Mouse (Mus musculus) hindbrain, embryonic 10.5 days (tissue): ENCODE data around the gene Cep19. TPM values are rescaled to one million over a fixed set of nuclear protein-coding genes. Genes with fewer than 3 reads are reported as not detected.
"Not testable (repeated sequence)": the region's sequence is repeated elsewhere in the genome, so short reads cannot be mapped to it uniquely, and the experiment has no call there.

Source experiments
- DNase-seq: peaks from one replicate; pipeline ENCODE4 v3.0.0-alpha.2; 2017; ENCODE audit warnings: low spot score
- H3K27ac ChIP-seq: fragments of 300-500 bp; sonication (generic); 2 replicates; pipeline ENCODE4 v1.5.1; 2016; ENCODE audit warnings: mild to moderate bottlenecking, moderate library complexity
- H3K27me3 ChIP-seq: fragments of 300-500 bp; sonication (generic); 2 replicates; pipeline ENCODE4 v1.6.1; 2016; ENCODE audit warnings: mild to moderate bottlenecking; ENCODE audit not compliant: poor library complexity, insufficient read depth, severe bottlenecking
- H3K36me3 ChIP-seq: fragments of 300-500 bp; sonication (generic); 2 replicates; pipeline ENCODE4 v1.6.1; 2016; ENCODE audit warnings: mild to moderate bottlenecking, moderate library complexity
- H3K4me1 ChIP-seq: fragments of 300-500 bp; sonication (generic); replicated peaks from 2 replicates; pipeline ENCODE4 v1.6.1; 2016; ENCODE audit warnings: mild to moderate bottlenecking
- H3K4me3 ChIP-seq: fragments of 300-500 bp; sonication (generic); 2 replicates; pipeline ENCODE4 v1.5.1; 2016; ENCODE audit warnings: mild to moderate bottlenecking, moderate library complexity
- H3K9me3 ChIP-seq: fragments of 300-500 bp; sonication (generic); 2 replicates; pipeline ENCODE4 v1.6.1; 2016; ENCODE audit warnings: mild to moderate bottlenecking, moderate library complexity
- WGBS: fragments of 180-500 bp; shearing (Covaris S2); methylation state at CpG from one replicate; pipeline ENCODE4 v1.1.7; 2016; 5-methylcytosine and 5-hydroxymethylcytosine counted together
- polyA plus RNA-seq: library from polyadenylated mRNA; unstranded; fragments of >200 nt; fragmentation: Nextera tagmentation; extraction: Ambion mirVana; gene quantifications from 2 replicates; pipeline ENCODE4 v1.2.1, GENCODE M21; 2016

Cep19 gene
- polyA plus RNA-seq, result 37.9 and 39.4 TPM in 2 replicates

GRCm38 (mm10) chr16:32099638-32100150 is at the start of gene Cep19, which contains the start of gene Pigx:
Gene Cep19 (plus strand): TSS chr16:32099800.
Gene Pigx (minus strand): TSS chr16:32099740.
- DNase-seq, result peak; percentile 93
- Histone ChIP-seq H3K27ac (peak within 1 kb of the TSS; percentile 94), H3K36me3 (peaks cover 45% of the 10 kb centered on the region), H3K4me3 (peak within 1 kb of the TSS; percentile 86), H3K4me1 (peaks cover 23% of the 10 kb centered on the region), H3K9me3 (no peaks in the 10 kb centered on the region), H3K27me3 (no peaks in the 10 kb centered on the region)
- under 1% methylated on average over 34 of the region's 34 CpGs for WGBS

GRCm38 (mm10) chr16:32058817-32059216 is 40.8 kb upstream of the Cep19 start:
- Histone ChIP-seq H3K4me3 (no peak overlapping the region), H3K27me3 (no peaks in the 10 kb centered on the region), H3K9me3 (no peaks in the 10 kb centered on the region), H3K4me1 (no peaks in the 10 kb centered on the region), H3K27ac (no peak overlapping the region), H3K36me3 (0 out of 2 replicates have a peak, but pooled peaks cover 3% of the 10 kb centered on the region)
- no peak for DNase-seq
- 87% methylated on average over 5 of the region's 5 CpGs for WGBS

- Histone ChIP-seq H3K4me1 (no peaks in the 10 kb centered on the region), H3K36me3 (0 out of 2 replicates have a peak, but pooled peaks cover 3% of the 10 kb centered on the region), H3K9me3 (no peaks in the 10 kb centered on the region), H3K4me3 (no peak overlapping the region), H3K27ac (no peak overlapping the region), H3K27me3 (no peaks in the 10 kb centered on the region)
- no peak for DNase-seq
- 85% methylated on average over 6 of the region's 6 CpGs for WGBS
Measured at GRCm38 (mm10) chr16:32059840-32060523, 39.6 kb upstream of the Cep19 start.

- WGBS, result 88% methylated on average over 2 of the region's 2 CpGs
- Histone ChIP-seq H3K9me3 (no peaks in the 10 kb centered on the region), H3K27ac (no peak overlapping the region), H3K27me3 (no peaks in the 10 kb centered on the region), H3K36me3 (peaks cover 5% of the 10 kb centered on the region; the same call in 1 of the 2 replicates), H3K4me3 (no peak overlapping the region), H3K4me1 (0 out of 2 replicates have a peak, but pooled peaks cover 5% of the 10 kb centered on the region)
- no peak for DNase-seq
Measured at GRCm38 (mm10) chr16:32062226-32062625, 37.4 kb upstream of the Cep19 start.

- no peak overlapping the region for H3K4me3 ChIP-seq
- no peaks in the 10 kb centered on the region for H3K9me3 ChIP-seq
- 84% methylated on average over 7 of the region's 7 CpGs for WGBS
- no peak overlapping the region for H3K27ac ChIP-seq
- H3K36me3 ChIP-seq, result peaks cover 5% of the 10 kb centered on the region; the same call in 1 of the 2 replicates
- peaks cover 5% of the 10 kb centered on the region; the same call in 1 of the 2 replicates for H3K4me1 ChIP-seq
- DNase-seq, result no peak
- no peaks in the 10 kb centered on the region for H3K27me3 ChIP-seq
Measured at GRCm38 (mm10) chr16:32063900-32064299, 35.7 kb upstream of the Cep19 start.

- no peak for DNase-seq
- Histone ChIP-seq H3K27me3 (no peaks in the 10 kb centered on the region), H3K9me3 (no peaks in the 10 kb centered on the region), H3K4me3 (no peak overlapping the region), H3K27ac (no peak overlapping the region), H3K4me1 (peaks cover 5% of the 10 kb centered on the region; the same call in 1 of the 2 replicates), H3K36me3 (peaks cover 5% of the 10 kb centered on the region; the same call in 1 of the 2 replicates)
- 96% methylated on average over 1 of the region's 1 CpGs for WGBS
Measured at GRCm38 (mm10) chr16:32066899-32067298, 32.7 kb upstream of the Cep19 start.

- 90% methylated on average over 12 of the region's 12 CpGs for WGBS
- Histone ChIP-seq H3K27me3 (no peaks in the 10 kb centered on the region), H3K36me3 (peaks cover 12% of the 10 kb centered on the region; the same call in 1 of the 2 replicates), H3K9me3 (no peaks in the 10 kb centered on the region), H3K4me1 (peaks cover 5% of the 10 kb centered on the region; the same call in 1 of the 2 replicates), H3K27ac (no peak overlapping the region), H3K4me3 (no peak overlapping the region)
- DNase-seq, result no peak
Measured at GRCm38 (mm10) chr16:32068389-32069300, 31.0 kb upstream of the Cep19 start.

GRCm38 (mm10) chr16:32070070-32070469 is 29.5 kb upstream of the Cep19 start:
- 88% methylated on average over 4 of the region's 4 CpGs for WGBS
- H3K4me3 ChIP-seq, H3K27ac ChIP-seq, H3K27me3 ChIP-seq, DNase-seq, H3K9me3 ChIP-seq, H3K4me1 ChIP-seq: not testable (repeated sequence)
- peaks cover 12% of the 10 kb centered on the region; the same call in 1 of the 2 replicates for H3K36me3 ChIP-seq

- Histone ChIP-seq H3K9me3 (no peaks in the 10 kb centered on the region), H3K27me3 (no peaks in the 10 kb centered on the region), H3K36me3 (peaks cover 14% of the 10 kb centered on the region), H3K4me3 (no peak overlapping the region), H3K27ac (no peak overlapping the region), H3K4me1 (peaks cover 23% of the 10 kb centered on the region)
- 78% methylated on average over 1 of the region's 1 CpGs for WGBS
- DNase-seq, result no peak
Measured at GRCm38 (mm10) chr16:32075762-32076161, 23.8 kb upstream of the Cep19 start.

GRCm38 (mm10) chr16:32076406-32076805 is 23.2 kb upstream of the Cep19 start:
- Histone ChIP-seq H3K4me1 (peaks cover 23% of the 10 kb centered on the region), H3K36me3 (peaks cover 19% of the 10 kb centered on the region), H3K9me3 (no peaks in the 10 kb centered on the region), H3K27me3 (no peaks in the 10 kb centered on the region), H3K4me3 (no peak overlapping the region), H3K27ac (no peak overlapping the region)
- DNase-seq, result no peak
- WGBS, result 94% methylated on average over 3 of the region's 3 CpGs

GRCm38 (mm10) chr16:32077648-32078407 is 21.8 kb upstream of the Cep19 start:
- Histone ChIP-seq H3K4me1 (peaks cover 23% of the 10 kb centered on the region), H3K27me3 (no peaks in the 10 kb centered on the region), H3K4me3 (peak overlapping the region; percentile 76), H3K9me3 (no peaks in the 10 kb centered on the region), H3K27ac (peak overlapping the region; percentile 96), H3K36me3 (peaks cover 33% of the 10 kb centered on the region)
- WGBS, result 18% methylated on average over 13 of the region's 13 CpGs
- peak; percentile 7 for DNase-seq

- Histone ChIP-seq H3K4me1 (peaks cover 23% of the 10 kb centered on the region), H3K9me3 (no peaks in the 10 kb centered on the region), H3K27ac (peak overlapping the region; percentile 96), H3K27me3 (no peaks in the 10 kb centered on the region), H3K36me3 (peaks cover 34% of the 10 kb centered on the region), H3K4me3 (peak overlapping the region; percentile 76)
- DNase-seq, result peak; percentile 78
- WGBS, result under 1% methylated on average over 30 of the region's 30 CpGs
Measured at GRCm38 (mm10) chr16:32078408-32078990, 21.1 kb upstream of the Cep19 start.
